Mouse (Mus musculus) G1E (cell line): ENCODE data around the gene Gpx4.

ENCODE experiments used
- CTCF ChIP-seq: IDR thresholded peaks from 2 replicates; pipeline ENCODE4 v1.5.1; 2012; ENCODE audit warnings: low read depth, low read length, inconsistent platforms, mixed read lengths
- TAL1 ChIP-seq: conservative IDR thresholded peaks from 2 replicates; pipeline ENCODE4 v1.6.1; 2012; ENCODE audit warnings: low read depth, low read length, inconsistent platforms, mixed read lengths

DNA sequence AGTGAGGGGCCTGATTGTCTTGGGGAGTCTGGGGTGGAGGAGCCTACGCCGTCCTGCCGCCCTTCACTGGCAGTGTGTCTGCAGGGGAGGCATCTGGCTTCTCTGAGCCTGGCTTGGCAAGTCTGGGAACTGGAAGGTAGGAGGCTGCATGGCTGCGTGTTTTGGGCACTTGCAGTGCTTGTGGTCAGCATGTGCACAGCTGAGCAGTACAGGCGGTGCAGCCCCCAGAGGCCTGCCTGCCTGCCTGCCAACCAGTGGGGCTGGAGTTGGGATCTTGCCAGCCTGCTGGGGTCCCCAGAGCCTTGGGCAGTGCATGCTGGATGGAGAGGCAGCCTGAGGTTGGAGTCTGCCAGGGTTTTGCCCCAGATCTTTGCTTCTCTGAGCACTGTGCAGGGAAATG is 16.1 kb downstream of the Gpx4 start:
- TF ChIP-seq CTCF (no peak), TAL1 (no peak)
